Mouse (Mus musculus) inflammation-experienced regulatory T-cells, adult 16 weeks (primary cell): Measurements from ENCODE around the gene Adgb. TPM values are rescaled to one million over a fixed set of nuclear protein-coding genes. Genes with fewer than 3 reads are reported as not detected.

Source experiments
- polyA plus RNA-seq: library from polyadenylated mRNA; unstranded; fragments of 100-300 nt; shearing (Covaris generic); gene quantifications from one replicate; pipeline ENCODE4 v1.2.1, GENCODE M21; 2017

The Adgb gene
- polyA plus RNA-seq: not detected

DNA sequence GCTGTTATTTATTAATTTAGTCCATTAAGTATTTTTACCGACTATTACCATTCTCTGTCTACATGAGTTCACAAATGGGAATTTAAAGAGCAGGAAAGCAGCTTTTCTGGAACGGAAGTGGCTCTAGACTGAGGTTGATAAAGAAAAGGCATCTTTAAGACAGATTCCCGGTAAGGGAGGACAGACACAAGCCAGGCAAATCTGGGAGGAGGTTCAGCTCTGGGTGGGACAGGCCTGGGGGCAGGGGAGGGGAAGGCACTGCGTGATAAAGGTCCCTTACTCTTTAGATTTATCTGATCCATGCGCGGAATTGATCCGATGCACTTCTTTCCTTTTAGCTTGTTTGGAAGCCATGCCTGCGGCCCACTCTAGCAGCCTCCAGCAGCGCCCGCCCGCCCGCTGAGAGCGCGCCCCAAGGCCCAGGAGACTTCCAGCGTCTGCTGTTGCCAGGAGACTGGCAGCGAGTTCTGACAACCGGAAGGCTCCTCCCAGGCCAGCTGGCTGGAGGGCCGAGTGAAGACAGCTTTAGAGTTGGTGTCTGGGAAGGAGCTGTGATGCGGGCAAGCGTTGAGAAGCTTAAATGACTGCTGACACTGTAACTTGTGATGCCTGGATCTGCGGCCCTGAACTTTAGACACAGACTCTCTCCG, at the start of gene Adgb:
TSS of gene Adgb (minus strand) at position 366 of the 650 bp plus-strand sequence.

Other genes with a start within 250 kb of the Adgb start
- 11.5 TPM for gene Rab32, start 85.9 kb upstream of the Adgb start, polyA plus RNA-seq
- not detected for gene Gm10944, start 209.0 kb upstream of the Adgb start, polyA plus RNA-seq